Mouse (Mus musculus): ENCODE measurements at regions not wholly inside any gene's neighbourhood (a gene's known extent, or its start where the extent isn't known, plus 50 kb on each side); places are given as distances from the start of the nearest gene placed in this dataset.
"Not testable (repeated sequence)": the region's sequence is repeated elsewhere in the genome, so short reads cannot be mapped to it uniquely, and the experiment has no call there.

DNA sequence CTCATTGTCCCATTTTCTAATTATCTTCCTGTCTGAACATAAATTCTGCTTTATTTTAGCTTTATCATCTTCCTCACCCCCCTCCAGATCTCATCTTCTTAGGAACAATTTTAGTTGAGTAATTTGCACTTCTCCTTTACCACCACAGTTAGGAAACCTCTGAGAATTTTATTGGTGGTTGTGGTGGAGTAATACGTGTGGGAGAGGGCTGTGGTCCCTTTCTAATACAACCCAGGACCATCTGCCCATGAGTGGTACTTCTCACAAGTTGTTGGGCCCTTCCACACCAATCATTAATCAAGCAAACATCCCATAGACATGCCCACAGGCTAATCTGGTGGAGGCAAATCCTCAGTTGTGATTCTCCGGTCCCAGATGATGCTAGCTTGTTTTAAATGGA lies 306.2 kb upstream of the Olfr1507 start:
- H3K4me2 ChIP-seq (replicated peaks); ATAC-seq (ENCODE audit: insufficient number of reproducible peaks, low FRiP score, low TSS enrichment, low read depth); H3K9me3 ChIP-seq (replicated peaks); H3K27me3 ChIP-seq; H3K27ac ChIP-seq (replicated peaks); H3K9ac ChIP-seq; H3K4me3 ChIP-seq (replicated peaks); H3K36me3 ChIP-seq; H3K4me1 ChIP-seq: not testable (repeated sequence)
- 72% methylated on average over 2 of the region's 2 CpGs for WGBS

DNA sequence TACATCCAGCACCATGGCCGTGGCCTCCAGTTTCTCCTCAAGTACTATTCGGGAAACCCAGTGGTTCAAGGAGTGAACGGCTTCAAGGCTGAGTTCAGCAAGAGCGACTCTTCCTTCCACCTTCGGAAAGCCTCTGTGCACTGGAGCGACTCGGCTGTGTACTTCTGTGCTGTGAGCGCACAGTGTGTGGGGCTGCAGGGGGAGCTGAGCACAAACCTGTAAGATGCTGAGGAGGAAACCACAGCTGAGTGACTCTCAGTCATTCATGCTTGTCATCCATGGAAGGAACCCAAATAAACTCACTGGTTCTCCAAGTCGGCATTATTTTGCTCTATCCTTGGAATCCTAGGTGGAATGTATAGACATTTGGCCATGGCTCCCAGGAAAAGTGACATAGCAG lies 297.1 kb upstream of the Olfr1507 start:
- not testable (repeated sequence) for ATAC-seq (ENCODE audit: insufficient number of reproducible peaks, low FRiP score, low TSS enrichment, low read depth); H3K27me3 ChIP-seq; H3K4me2 ChIP-seq (replicated peaks); H3K36me3 ChIP-seq; H3K4me1 ChIP-seq; H3K9ac ChIP-seq; H3K9me3 ChIP-seq (replicated peaks); H3K4me3 ChIP-seq (replicated peaks); H3K27ac ChIP-seq (replicated peaks)
- 81% methylated on average over 5 of the region's 9 CpGs for WGBS

DNA sequence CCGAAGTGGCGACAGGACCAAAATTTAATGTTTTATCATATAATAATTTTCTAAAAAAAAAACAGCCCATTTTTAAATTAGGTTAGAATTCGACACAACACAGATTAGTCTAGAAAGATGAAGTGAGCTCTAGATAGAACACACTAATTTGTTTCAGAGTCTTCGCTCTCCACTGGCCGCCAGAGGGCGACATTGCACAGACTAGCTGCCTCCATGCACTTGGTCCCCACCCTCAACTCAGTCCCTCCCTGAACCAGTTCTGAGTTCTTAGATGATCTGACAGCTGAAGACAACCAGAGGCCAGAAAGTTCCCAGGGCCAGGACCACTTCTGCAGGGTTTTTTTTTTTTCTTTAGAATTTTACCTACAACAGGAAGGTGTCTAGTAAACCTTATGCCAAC lies 296.3 kb upstream of the Olfr1507 start:
- not testable (repeated sequence) for H3K36me3 ChIP-seq; H3K9me3 ChIP-seq (replicated peaks); H3K9ac ChIP-seq; H3K27ac ChIP-seq (replicated peaks); H3K4me1 ChIP-seq; H3K27me3 ChIP-seq; ATAC-seq (ENCODE audit: insufficient number of reproducible peaks, low FRiP score, low TSS enrichment, low read depth); H3K4me2 ChIP-seq (replicated peaks); H3K4me3 ChIP-seq (replicated peaks)
- WGBS = 32% methylated on average over 6 of the region's 6 CpGs

DNA sequence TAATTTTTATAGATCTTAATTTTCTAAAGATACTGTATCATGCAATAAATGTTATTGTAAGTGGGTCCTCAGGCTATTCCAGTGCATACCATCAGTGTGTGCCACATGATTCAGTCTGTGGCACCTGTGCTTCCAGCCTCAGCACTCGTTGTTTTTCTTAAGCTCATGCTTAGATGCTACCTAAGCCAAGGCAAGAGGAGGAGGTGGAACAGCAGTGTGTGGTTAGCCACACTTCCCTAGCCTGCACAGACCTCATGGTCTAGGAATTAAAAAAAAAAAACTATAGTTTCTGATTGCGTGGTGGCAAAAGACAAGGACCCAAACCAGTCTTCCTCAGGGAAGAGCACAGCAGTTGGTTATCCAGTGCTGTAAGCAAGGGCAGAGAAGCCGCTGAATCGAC lies 287.3 kb upstream of the Olfr1507 start:
- not testable (repeated sequence) for H3K36me3 ChIP-seq; H3K9me3 ChIP-seq (replicated peaks); H3K4me2 ChIP-seq (replicated peaks); H3K27ac ChIP-seq (replicated peaks); H3K4me1 ChIP-seq; H3K9ac ChIP-seq; H3K4me3 ChIP-seq (replicated peaks); H3K27me3 ChIP-seq; ATAC-seq (ENCODE audit: insufficient number of reproducible peaks, low FRiP score, low TSS enrichment, low read depth)
- 70% methylated on average over 4 of the region's 4 CpGs for WGBS

DNA sequence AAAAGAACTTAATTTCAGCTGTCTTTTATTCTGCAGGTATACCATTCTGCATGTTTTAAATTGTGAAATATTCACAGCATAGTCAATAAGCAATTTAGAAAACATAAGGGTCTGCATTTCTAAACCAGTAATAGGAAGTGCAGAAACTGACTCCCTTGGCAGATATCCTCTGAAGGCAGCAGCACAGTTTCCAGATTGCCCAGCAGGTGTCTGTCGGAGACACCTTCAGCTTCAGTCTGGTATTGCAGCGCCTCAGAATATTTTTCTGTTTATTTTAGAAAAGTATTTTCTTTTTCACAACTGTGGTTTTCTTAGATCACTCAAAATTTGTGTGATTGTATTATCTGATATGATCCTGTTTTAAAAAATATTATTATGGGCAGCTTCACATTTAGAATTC lies 280.3 kb upstream of the Olfr1507 start:
- not testable (repeated sequence) for ATAC-seq (ENCODE audit: insufficient number of reproducible peaks, low FRiP score, low TSS enrichment, low read depth); H3K4me3 ChIP-seq (replicated peaks); H3K4me2 ChIP-seq (replicated peaks); H3K36me3 ChIP-seq; H3K27me3 ChIP-seq; H3K9ac ChIP-seq; H3K4me1 ChIP-seq; H3K9me3 ChIP-seq (replicated peaks); H3K27ac ChIP-seq (replicated peaks)
- 89% methylated on average over 2 of the region's 2 CpGs for WGBS

DNA sequence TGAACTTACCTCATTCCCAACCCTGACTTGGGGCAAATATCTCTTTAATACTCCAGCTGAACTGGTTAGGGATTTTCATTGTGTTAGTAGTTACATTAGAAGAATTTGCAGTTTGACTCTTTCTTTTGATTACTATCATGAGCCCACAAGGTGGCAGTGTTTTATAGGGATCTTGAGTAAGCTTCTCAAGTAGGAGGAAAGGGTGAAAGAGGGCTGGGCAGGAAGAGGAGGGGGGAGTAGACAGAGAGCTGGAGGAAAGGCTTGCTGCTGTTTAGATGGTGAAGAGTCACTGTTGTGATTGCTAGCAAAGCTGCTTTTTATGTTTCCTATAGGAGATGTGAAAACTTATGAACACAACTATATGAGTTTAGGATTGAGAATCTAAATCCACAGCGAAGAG lies 273.9 kb upstream of the Olfr1507 start:
- not testable (repeated sequence) for H3K27me3 ChIP-seq, H3K36me3 ChIP-seq
- no CpG with 5 or more reads among the region's 1 CpGs for WGBS

DNA sequence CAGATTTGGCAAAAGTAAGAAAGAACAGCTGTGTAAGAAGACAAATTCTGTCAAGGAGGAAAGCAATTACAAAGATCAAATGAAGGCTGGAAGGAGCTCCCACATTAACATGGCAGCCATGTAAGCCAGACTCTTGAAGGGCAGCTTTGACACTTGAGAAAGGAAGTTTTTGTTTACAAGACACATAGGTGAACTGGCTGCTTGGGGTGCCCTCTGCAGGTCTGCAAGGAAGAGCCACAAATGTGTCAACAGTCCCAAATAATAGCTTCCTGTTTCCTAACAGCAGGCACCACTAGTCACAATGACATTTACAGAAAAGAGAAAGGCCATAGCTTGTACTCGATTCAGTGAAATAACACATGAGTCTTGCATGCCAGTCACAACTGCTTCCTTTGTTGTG lies 256.6 kb upstream of the Olfr1507 start:
- H3K4me2 ChIP-seq (replicated peaks); H3K27ac ChIP-seq (replicated peaks); H3K4me1 ChIP-seq; H3K9ac ChIP-seq; H3K4me3 ChIP-seq (replicated peaks); ATAC-seq (ENCODE audit: insufficient number of reproducible peaks, low FRiP score, low TSS enrichment, low read depth); H3K9me3 ChIP-seq (replicated peaks); H3K27me3 ChIP-seq; H3K36me3 ChIP-seq: not testable (repeated sequence)
- 76% methylated on average over 1 of the region's 1 CpGs for WGBS

More for the DNA sequence above, 273.9 kb upstream of the Olfr1507 start:
- H3K9me3 ChIP-seq (replicated peaks); H3K4me3 ChIP-seq (replicated peaks); ATAC-seq (ENCODE audit: insufficient number of reproducible peaks, low FRiP score, low TSS enrichment, low read depth); H3K9ac ChIP-seq; H3K4me2 ChIP-seq (replicated peaks); H3K27ac ChIP-seq (replicated peaks); H3K4me1 ChIP-seq: not testable (repeated sequence)

DNA sequence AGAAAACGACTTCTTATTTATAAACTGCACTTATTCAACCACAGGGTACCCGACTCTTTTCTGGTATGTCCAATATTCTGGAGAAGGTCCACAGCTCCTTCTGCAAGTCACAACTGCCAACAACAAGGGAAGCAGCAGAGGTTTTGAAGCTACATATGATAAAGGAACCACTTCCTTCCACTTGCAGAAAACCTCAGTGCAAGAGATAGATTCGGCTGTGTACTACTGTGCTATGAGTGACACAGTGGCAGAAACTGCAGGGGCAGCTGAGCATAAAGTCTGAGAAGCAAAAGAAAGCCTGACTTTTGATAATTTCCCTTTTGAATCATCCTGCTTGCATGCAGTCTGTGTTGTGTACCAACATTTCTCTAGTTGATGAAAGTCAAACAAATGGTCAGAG lies 231.1 kb upstream of the Olfr1507 start:
- not testable (repeated sequence) for H3K4me2 ChIP-seq (replicated peaks); ATAC-seq (ENCODE audit: insufficient number of reproducible peaks, low FRiP score, low TSS enrichment, low read depth); H3K9ac ChIP-seq; H3K9me3 ChIP-seq (replicated peaks); H3K4me3 ChIP-seq (replicated peaks); H3K36me3 ChIP-seq; H3K27me3 ChIP-seq; H3K27ac ChIP-seq (replicated peaks); H3K4me1 ChIP-seq
- 51% methylated on average over 2 of the region's 3 CpGs for WGBS

DNA sequence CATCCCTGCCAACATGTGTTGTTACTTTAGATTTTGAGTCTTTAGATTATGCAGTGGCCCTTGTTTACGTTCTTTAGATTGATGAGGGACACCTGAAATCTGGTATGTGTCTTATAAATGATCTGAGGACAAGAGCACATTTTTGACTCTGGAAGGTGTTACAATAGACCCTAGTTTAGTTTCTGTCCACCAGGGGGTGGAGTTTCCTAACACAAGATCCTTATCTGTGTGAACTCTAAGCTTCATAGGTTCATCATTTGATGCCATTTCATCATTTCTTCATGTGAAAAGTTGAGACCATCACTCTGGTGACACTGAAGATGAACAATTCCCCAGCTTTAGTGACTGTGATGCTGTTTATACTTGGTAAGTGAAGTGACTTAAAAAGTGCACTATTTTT lies 229.4 kb upstream of the Olfr1507 start:
- not testable (repeated sequence) for H3K4me1 ChIP-seq; H3K27me3 ChIP-seq; H3K9ac ChIP-seq; H3K36me3 ChIP-seq; H3K4me2 ChIP-seq (replicated peaks); H3K4me3 ChIP-seq (replicated peaks); ATAC-seq (ENCODE audit: insufficient number of reproducible peaks, low FRiP score, low TSS enrichment, low read depth); H3K9me3 ChIP-seq (replicated peaks); H3K27ac ChIP-seq (replicated peaks)
- 82% methylated on average over 1 of the region's 1 CpGs for WGBS

DNA sequence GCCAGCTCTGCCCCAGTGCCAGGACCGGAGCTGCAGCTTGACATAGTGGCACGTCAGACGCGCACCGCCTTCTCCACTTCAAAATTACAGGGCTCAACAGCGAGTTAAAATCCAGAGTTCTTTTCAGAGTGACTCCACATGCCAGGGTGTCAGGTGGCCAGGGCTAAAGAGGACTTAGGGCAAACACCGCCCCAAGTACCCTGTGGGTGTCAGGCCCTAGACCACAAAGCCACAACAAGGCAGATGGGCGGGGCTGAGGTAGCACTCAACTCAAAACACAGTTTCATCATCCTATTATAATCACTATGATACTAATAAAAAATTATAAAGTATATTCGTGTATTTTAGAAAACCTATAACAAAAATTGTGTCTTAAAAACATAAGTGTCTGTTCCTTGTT lies 225.1 kb upstream of the Olfr1507 start:
- no peak overlapping the region for H3K27ac ChIP-seq (replicated peaks)
- no peaks in the 10 kb centered on the region for H3K27me3 ChIP-seq
- H3K9ac ChIP-seq = no peak overlapping the region
- no peaks in the 10 kb centered on the region for H3K9me3 ChIP-seq (replicated peaks)
- no peak overlapping the region for H3K4me3 ChIP-seq (replicated peaks)
- H3K4me2 ChIP-seq (replicated peaks) = no peak overlapping the region
- no peaks in the 10 kb centered on the region for H3K36me3 ChIP-seq
- H3K4me1 ChIP-seq = no peaks in the 10 kb centered on the region
- no peak for ATAC-seq (ENCODE audit: insufficient number of reproducible peaks, low FRiP score, low TSS enrichment, low read depth)
- 80% methylated on average over 9 of the region's 9 CpGs for WGBS

DNA sequence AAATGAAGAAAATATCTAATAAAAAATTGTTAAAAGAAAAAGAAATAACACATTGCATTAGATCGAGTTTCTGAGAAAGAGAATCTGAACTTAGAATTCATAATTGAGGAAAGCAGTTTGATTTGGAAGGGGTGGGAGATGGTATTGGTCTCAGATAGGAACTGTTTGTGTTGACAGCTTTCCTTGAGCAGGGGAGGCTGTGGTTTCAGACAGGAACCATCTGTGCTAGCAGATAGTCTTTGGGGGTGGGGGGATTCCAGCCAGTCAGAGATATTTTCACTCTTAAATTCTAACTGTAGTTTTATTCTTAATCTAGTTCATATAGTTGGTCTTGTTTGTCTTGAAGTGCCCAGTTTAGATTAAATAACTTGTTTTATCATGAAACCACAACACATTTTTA lies 205.3 kb upstream of the Olfr1507 start:
- not testable (repeated sequence) for H3K9me3 ChIP-seq (replicated peaks); H3K4me2 ChIP-seq (replicated peaks); ATAC-seq (ENCODE audit: insufficient number of reproducible peaks, low FRiP score, low TSS enrichment, low read depth); H3K36me3 ChIP-seq; H3K4me3 ChIP-seq (replicated peaks); H3K27me3 ChIP-seq; H3K4me1 ChIP-seq; H3K9ac ChIP-seq; H3K27ac ChIP-seq (replicated peaks)
- WGBS = 80% methylated on average over 1 of the region's 1 CpGs

DNA sequence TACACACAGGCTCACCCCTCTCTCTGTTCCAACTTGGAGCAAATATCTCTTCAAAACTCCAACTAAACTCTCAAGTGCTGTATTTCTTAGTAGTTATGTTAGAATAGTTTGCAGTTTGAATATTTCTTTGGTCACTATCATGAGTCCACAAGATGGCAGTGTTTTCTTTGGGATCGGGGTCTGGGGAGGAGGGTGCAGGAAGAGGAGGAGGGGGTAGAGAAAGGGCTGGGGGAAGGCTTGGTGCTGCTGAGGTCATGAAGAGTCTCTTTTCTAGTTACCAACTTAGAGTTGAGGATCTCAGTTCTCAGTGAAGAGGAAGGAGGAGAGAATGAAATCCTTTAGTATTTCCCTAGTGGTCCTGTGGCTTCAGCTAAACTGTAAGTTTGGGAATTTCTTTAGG lies 188.1 kb upstream of the Olfr1507 start:
- H3K27ac ChIP-seq (replicated peaks); H3K9ac ChIP-seq; H3K27me3 ChIP-seq; H3K4me2 ChIP-seq (replicated peaks); H3K9me3 ChIP-seq (replicated peaks); H3K36me3 ChIP-seq; ATAC-seq (ENCODE audit: insufficient number of reproducible peaks, low FRiP score, low TSS enrichment, low read depth); H3K4me1 ChIP-seq; H3K4me3 ChIP-seq (replicated peaks): not testable (repeated sequence)
- WGBS = no CpG with 5 or more reads among the region's 1 CpGs

DNA sequence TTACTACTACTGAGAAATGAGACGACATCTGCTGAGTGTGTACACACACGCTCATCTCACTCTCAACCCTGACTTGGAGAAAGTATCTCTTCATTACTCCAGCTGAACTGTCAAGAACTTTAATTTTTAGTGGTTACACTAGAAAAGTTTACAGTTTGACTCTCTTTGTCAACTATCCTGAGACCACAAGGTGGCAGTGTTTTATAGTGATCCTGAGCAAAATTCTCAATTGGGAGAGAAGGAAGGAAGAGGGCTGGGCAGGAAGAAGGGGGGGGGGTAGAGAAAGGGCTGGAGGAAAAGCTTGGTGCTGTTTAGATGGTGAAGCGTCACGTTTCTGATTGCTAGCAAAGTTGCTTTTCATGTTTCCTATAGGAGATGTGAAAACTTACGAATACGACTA lies 158.8 kb upstream of the Olfr1507 start:
- H3K36me3 ChIP-seq = no peaks in the 10 kb centered on the region
- no peak overlapping the region for H3K4me3 ChIP-seq (replicated peaks)
- no peaks in the 10 kb centered on the region for H3K27me3 ChIP-seq
- H3K9me3 ChIP-seq (replicated peaks) = 0 out of 2 replicates have a peak, but pooled peaks cover 2% of the 10 kb centered on the region
- no peak overlapping the region for H3K4me2 ChIP-seq (replicated peaks)
- no peak overlapping the region for H3K27ac ChIP-seq (replicated peaks)
- no peak for ATAC-seq (ENCODE audit: insufficient number of reproducible peaks, low FRiP score, low TSS enrichment, low read depth)
- WGBS = 61% methylated on average over 6 of the region's 6 CpGs
- no peaks in the 10 kb centered on the region for H3K4me1 ChIP-seq
- no peak overlapping the region for H3K9ac ChIP-seq

Measured in embryonic facial prominence, embryonic 15.5 days (tissue).